Mouse (Mus musculus) retina, adult 2 months (tissue): ENCODE results near the gene Cblc.
"Not testable (repeated sequence)": the region's sequence is repeated elsewhere in the genome, so short reads cannot be mapped to it uniquely, and the experiment has no call there.

Experiments
- DNase-seq: peaks from one replicate; pipeline ENCODE4 v3.0.0-alpha.2; 2012; ENCODE audit warnings: low read depth, low spot score

The Cblc gene

DNA sequence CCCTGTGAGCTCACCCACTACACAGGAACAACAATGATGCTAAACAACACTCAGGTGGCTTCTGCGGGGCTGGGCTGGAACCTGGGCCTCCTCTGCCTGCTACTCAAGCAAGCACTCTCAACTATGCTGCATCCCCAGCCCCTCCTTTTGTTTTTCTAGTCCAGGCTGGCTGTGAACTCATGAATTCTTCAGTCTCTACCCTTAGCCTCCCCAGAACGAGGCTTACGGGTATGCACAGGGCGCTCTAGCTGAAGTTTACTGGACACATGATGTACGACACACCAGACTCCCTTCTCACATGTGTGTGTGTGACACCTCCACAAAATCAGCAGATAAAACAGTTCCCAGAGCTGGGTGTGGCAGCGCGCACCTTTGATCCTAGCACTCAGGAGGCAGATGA is 22.3 kb upstream of the Cblc start:
- no peak for DNase-seq

DNA sequence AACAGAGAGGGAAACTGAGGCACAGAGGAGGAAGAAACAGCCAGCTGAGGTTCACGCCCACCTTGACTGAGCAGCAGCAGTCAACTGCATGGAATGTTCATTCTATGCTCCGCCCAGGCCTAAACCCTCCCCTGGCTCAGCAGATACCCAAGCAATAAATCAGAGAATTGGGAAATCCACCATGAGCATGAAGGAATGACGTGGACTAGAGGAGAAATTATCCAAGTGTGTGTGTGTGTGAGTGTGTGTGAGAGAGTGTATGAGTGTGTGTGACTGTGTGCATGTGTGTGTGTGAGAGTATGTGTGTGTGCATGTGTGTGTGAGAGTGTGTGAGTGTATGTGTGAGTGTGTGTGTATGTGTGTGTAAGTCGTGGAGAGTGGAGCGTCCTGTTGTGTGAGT is 21.8 kb upstream of the Cblc start:
- no peak for DNase-seq

DNA sequence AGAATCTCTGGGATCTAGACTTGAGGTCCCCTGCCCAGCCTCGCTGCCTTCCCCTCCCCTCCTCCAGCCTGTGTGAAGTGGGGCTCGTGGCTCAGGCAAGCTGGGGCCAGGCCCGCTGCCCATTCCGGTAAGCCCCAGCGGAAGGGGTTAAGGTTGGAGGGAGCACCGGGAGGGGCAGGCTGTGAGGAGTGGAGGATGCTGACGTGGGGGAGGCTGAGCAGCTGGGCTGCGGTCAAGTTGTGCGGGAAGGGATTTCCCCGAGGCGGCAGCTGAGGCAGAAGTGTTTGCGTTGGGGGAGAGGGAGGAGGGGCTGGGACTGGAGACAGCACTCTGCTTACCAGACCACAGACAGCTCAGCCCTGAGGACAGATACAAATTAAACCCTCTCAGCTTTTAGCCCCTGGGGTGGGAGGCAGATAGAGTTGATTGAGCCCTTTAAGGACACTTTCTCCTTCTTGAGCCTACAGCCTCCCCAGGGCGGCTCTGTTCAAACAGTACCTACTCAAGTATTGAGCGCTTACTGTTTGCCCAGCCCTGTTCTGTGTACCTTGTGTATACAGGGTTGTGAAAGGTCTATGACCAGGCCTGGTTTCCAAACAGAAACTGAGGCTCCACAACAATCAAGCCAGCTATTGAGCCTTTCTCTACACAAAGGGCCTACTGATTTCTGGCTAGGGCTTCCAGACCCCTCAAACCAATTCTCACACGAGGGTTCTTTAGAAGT is 20.9 kb upstream of the Cblc start:
- DNase-seq = no peak

DNA sequence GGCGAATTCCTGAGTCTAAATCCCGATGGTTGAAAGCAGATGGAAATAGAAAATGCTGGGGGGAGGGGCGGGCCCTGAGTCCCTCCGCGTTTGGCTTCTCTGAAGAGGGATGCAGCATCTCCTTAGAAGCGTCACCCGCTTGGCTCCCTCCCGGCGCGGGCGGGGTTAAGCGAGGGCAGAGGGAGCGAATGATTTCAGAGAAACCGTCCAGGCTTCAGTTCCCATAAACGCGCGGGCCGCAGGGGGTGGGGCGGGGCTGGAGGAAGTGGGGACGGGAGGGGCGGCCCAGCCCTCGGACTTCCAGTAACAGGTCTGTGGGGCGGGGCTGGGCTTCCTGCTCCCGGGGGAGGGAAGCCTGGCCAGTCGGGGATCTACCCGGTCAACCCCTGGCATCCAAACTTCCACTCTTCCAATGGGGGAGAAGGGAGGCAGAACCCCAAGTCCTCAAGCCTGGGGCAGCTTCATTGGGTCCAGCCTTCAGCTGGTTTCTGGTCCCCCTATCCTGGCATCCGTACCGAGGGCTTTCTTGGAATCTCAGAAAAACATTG is 19.7 kb upstream of the Cblc start:
- no peak for DNase-seq

DNA sequence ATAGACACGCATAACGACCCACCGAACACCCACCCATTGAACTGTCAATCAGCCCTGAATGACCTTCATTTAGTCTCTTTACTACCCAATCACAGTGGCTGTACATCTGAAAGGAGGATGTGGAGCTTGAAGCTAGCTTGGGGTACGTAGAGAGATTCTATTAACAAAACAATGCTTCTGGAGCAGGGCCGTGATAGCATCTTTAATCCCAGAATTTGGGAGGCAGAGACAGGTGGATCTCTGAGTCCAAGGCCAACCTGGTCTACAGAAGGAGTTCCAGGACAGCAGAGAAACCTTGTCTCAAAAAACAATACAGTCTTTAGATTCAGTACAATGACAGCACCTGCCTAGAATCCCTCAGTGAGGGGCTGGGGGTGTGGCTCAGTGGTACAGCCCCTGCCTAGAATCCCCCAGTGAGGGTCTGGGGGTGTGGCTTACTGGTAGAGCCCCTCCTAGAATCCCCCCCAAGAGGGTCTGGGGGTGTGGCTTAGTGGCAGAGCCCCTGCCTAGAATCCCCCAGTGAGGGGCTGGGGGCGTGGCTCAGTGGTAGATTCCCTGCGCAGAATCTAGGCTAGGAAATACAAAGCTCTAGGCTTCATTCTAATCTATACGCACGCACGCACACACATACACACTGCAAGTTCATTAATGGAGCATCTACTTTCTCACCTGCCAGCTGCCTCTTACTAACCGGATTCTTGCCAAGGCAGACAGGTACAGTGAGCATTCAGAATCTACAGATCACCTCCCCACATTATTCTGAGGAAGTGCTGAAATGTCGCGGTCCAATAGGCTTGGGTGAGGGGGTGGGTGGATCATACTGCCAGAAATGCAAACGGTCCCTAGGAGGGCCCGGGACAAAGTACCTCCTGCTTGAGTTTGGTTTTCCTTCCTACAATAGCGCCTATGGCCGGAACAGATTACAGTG is 19.0 kb upstream of the Cblc start:
- no peak for DNase-seq

DNA sequence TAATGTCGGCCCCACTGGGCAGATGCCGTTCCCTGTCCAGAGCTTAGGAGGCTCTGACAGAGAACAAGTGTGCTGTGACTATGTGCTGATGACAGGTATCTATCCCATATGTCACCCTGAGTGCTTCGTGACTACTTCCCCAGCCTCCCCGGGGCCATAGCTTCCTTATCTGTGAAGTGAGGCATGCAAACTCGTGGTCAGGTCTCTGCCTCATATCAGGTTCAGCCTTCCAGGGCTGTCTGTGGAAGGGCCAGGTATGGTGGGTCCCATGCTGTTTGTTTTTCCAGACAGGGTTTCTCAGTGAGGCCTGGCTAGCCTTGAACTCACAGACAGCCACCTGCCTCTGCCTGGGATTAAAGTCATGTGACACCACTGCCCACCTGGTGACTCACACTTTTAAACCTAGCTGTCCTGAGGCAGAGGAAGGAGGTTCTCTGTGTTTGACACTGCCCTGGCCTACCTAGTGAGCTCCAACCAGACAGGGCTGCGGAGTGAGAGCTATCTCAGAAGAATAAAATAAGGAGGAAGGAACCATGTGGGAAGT is 17.0 kb upstream of the Cblc start:
- DNase-seq = no peak

- no peak for DNase-seq
These were observed 16.6 kb upstream of the Cblc start for GRCm38 (mm10) chr7:19813161-19813560.

- no peak for DNase-seq
These were observed 14.5 kb upstream of the Cblc start for GRCm38 (mm10) chr7:19811114-19811513.

- DNase-seq = no peak
These were observed 12.8 kb upstream of the Cblc start for GRCm38 (mm10) chr7:19809369-19809768.

DNA sequence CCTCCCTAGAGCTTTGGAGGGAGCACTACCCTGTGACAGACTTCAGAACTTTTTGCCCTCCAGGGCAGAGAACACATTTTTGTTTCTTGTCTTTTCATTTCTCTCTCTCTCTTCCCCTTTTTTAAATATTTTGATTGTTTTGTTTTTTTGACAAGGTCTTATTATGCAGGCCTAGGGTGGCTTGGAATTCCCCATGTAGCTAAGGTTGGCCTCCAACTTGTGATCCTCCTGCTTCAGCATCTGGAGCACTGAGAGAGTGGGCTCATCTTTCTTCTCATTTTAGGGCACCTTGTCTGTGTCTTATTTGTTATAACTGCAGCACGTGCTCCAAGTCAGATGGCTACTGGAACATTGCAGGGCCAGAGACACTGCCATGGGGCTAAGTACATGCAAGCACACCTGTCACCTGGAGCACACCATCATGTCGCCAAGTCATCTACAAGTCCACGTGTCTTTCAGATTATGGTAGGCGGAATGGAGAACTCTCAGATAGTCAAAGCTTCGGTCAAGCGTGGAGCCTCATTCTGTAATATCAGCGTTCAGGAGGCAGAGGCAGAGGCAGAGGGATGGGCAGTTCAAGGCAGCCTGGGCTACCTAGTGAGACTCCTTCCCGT is 9.9 kb upstream of the Cblc start:
- DNase-seq = no peak

- no peak for DNase-seq
These were observed 6.4 kb upstream of the Cblc start for GRCm38 (mm10) chr7:19802995-19803394.

- peak; percentile 33 for DNase-seq
These were observed 4.2 kb upstream of the Cblc start for GRCm38 (mm10) chr7:19800764-19801163.

DNA sequence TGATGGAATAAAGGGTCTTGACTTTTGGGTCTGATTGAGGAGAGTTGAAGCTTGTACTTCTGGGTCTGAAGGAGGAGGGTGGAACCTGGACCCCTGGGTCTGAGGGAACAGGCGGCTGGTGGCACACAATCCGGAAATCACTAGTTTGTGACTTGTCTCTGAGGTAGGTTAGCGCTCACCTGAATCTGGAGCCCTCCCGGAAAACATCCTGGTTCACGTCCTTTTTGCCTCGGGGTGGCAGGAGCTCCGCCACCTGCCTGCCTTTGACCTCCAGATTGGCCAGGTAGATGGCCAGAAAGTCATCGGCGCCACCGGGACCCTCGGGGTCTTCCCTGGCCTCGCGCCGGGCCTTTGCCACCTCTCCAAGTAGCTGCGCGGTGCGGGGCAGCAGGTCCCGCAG is 355 bp downstream of the Cblc start:
- no peak for DNase-seq

- DNase-seq = no peak
These were observed 1.4 kb downstream of the Cblc start for GRCm38 (mm10) chr7:19795236-19795635.

GRCm38 (mm10) chr7:19792701-19793630 is 3.6 kb downstream of the Cblc start:
- no peak for DNase-seq

- not testable (repeated sequence) for DNase-seq
These were observed 5.1 kb downstream of the Cblc start for GRCm38 (mm10) chr7:19791504-19791903.

DNA sequence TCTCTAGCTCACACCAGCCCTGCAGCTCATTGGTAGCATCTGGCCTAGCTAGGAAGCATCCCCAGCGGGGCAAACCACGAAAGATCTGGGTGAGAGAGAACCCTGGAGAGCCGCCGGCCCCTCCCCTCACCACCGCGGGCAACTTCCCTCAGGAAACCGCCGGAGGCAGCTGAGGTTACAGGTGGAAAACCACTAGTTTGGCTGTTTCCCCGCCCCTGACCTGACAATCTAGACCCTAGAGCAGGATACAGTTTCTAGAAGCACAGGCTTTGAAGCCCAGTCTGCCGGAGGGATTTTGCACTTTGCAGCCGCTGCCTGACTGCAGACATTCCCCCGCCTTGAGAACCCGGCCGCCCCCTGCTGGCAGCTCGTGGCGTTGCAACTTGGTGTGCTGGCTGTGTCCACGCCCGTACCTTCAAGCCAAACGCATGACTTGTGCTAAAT is 6.7 kb downstream of the Cblc start:
- DNase-seq = peak; percentile 65

DNA sequence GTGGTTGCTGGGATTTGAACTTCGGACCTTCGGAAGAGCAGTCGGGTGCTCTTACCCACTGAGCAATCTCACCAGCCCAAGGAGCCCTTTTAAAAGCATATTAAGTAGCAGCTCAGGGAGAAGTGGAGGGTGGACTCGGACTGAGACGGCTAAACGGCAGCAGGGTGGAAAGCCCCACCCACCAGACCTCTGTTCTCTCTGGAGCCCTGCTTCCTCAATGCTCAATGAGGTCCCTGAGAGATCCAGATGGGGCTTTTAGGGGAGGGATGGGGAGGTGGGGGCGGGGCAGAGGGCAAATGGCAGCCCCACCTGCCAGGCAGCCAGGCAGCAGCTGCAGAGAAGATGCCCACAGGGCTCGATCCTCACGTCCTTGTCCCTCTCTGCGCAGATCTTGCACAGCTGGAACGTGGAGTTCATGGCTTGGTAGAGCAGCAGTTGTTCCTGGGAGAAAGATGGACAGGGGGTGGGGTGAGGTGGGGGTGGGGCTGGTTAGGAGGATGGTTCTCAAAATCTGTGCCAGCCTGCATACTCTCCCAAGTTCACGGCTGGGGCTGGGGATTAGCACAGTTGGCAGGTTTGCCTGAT is 10.6 kb downstream of the Cblc start:
- DNase-seq = no peak

DNA sequence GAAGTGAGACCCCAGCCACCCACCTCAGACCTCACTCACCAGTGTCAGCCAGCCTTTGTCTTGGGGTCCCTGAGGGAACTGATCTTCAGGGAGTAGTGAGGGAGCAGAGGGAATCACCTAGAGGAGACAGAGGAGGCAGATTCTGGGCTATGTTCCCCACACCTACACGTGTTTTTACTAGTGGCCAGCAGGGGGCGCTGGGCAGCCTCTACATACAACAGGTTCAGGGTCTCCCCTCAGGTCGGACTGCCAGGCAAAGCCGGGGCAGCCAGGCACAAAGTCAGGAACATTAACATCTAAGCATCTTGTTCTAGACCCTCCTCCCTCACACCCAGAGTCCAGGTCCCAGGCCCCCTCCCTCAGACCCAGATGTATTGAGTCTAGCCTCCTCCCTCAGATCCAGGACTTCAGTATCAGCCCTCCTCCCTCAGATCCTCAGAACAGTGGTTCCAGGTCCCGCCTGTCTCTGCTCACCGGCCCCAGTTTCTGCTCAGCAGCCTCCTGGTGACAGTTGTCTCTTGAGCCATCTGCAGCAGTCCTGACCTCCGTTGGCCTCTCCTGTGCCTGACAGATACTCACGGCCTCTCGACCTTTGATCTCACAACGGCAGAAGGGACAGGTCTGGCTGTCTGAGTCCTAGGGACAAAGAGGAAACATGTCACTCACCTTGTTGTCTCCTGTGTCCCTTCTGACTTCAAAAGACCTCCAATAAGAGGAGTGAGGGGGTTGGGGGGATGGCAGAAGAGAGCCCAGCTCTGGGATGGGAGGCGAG is 11.7 kb downstream of the Cblc start:
- DNase-seq = no peak

DNA sequence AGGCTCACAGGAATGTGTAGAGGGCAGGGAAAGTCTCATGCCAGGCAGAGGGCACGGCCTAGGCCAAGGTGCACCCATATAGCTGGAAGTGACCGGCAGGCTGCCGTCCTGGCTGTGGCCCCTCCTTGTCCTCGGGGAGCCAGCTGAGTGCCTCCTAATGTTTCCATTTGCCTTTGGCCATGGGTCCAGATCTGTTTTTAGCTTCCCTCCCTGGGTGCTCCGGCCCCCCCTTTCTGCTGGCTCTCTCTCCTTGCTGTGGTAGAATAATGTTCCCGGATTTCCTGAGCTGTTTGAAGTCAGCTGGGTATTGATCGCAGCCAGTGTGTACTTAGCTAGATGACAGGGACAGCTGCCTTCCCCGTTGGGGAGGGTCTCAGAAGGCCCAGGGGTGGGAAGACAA is 13.0 kb downstream of the Cblc start:
- DNase-seq = no peak
